Mouse (Mus musculus): ENCODE data around the gene Cplx3. TPM values are rescaled to one million over a fixed set of nuclear protein-coding genes. Genes with fewer than 3 reads are reported as not detected.
A peak's percentile ranks its signal among the peaks of the same experiment; 100 is the strongest.

Gene Cplx3
- polyA plus RNA-seq, 1 experiment from 2014 or later = not detected

GRCm38 (mm10) chr9:57612587-57612986, 6.5 kb upstream of the Cplx3 start:
- ATAC-seq (ENCODE audit: insufficient number of reproducible peaks, insufficient read depth, low FRiP score, low read depth) = no peak
- Histone ChIP-seq H3K4me2 (ENCODE audit: low read length) (no peak overlapping the region), H3K4me1 (ENCODE audit: control insufficient read depth in 2 of 2, insufficient read depth in 2 of 2, low read length in 2 of 2) (peaks cover 0 to 2% of the 10 kb centered on the region in 2 experiments; a peak in 1 of 4 replicates), H3K4me3 (ENCODE audit: control insufficient read depth in 1 of 2, insufficient read depth in 1 of 2, low read depth in 1 of 2, low read length in 2 of 2) (no peak overlapping the region), H3K27me3 (ENCODE audit: control insufficient read depth, insufficient read depth, low read length) (peaks cover 7% of the 10 kb centered on the region), H3K9ac (ENCODE audit: low read length) (no peak overlapping the region), H3K9me3 (ENCODE audit: control insufficient read depth, low read length) (no peaks in the 10 kb centered on the region), H3K27ac (replicated peaks in 1 of 2; ENCODE audit: control insufficient read depth in 1 of 2, insufficient read depth in 1 of 2, low read depth in 2 of 2, low read length in 2 of 2) (no peak overlapping the region), H3K36me3 (ENCODE audit: control insufficient read depth, insufficient read depth, low read length) (no peaks in the 10 kb centered on the region)
- WGBS = 50% methylated on average over 7 of the region's 7 CpGs

- WGBS = 54% methylated on average over 3 of the region's 3 CpGs
- Histone ChIP-seq H3K4me2 (ENCODE audit: low read length) (no peak overlapping the region), H3K27me3 (ENCODE audit: control insufficient read depth, insufficient read depth, low read length) (peaks cover 28% of the 10 kb centered on the region), H3K27ac (replicated peaks in 1 of 2; ENCODE audit: control insufficient read depth in 1 of 2, insufficient read depth in 1 of 2, low read depth in 2 of 2, low read length in 2 of 2) (no peak overlapping the region), H3K9ac (ENCODE audit: low read length) (no peak overlapping the region), H3K9me3 (ENCODE audit: control insufficient read depth, low read length) (no peaks in the 10 kb centered on the region), H3K36me3 (ENCODE audit: control insufficient read depth, insufficient read depth, low read length) (no peaks in the 10 kb centered on the region), H3K4me3 (ENCODE audit: control insufficient read depth in 1 of 2, insufficient read depth in 1 of 2, low read depth in 1 of 2, low read length in 2 of 2) (no peak overlapping the region), H3K4me1 (ENCODE audit: control insufficient read depth in 2 of 2, insufficient read depth in 2 of 2, low read length in 2 of 2) (peaks cover 5 to 7% of the 10 kb centered on the region in 2 experiments; a peak in 3 of 4 replicates)
- ATAC-seq (ENCODE audit: insufficient number of reproducible peaks, insufficient read depth, low FRiP score, low read depth) = no peak
Measured at GRCm38 (mm10) chr9:57610359-57610826, 4.3 kb upstream of the Cplx3 start.

- Histone ChIP-seq H3K4me3 (ENCODE audit: control insufficient read depth in 1 of 2, insufficient read depth in 1 of 2, low read depth in 1 of 2, low read length in 2 of 2) (no peak overlapping the region), H3K4me1 (ENCODE audit: control insufficient read depth in 2 of 2, insufficient read depth in 2 of 2, low read length in 2 of 2) (peaks cover 5 to 7% of the 10 kb centered on the region in 2 experiments; a peak in 3 of 4 replicates), H3K27ac (replicated peaks in 1 of 2; ENCODE audit: control insufficient read depth in 1 of 2, insufficient read depth in 1 of 2, low read depth in 2 of 2, low read length in 2 of 2) (no peak overlapping the region), H3K36me3 (ENCODE audit: control insufficient read depth, insufficient read depth, low read length) (no peaks in the 10 kb centered on the region), H3K4me2 (ENCODE audit: low read length) (no peak overlapping the region), H3K9ac (ENCODE audit: low read length) (no peak overlapping the region), H3K27me3 (ENCODE audit: control insufficient read depth, insufficient read depth, low read length) (peaks cover 34% of the 10 kb centered on the region), H3K9me3 (ENCODE audit: control insufficient read depth, low read length) (no peaks in the 10 kb centered on the region)
- 44% methylated on average over 3 of the region's 3 CpGs for WGBS
- ATAC-seq (ENCODE audit: insufficient number of reproducible peaks, insufficient read depth, low FRiP score, low read depth) = no peak
Measured at GRCm38 (mm10) chr9:57609803-57610202, 3.7 kb upstream of the Cplx3 start.

GRCm38 (mm10) chr9:57605503-57605902, 578 bp downstream of the Cplx3 start:
- no peak for ATAC-seq (ENCODE audit: insufficient number of reproducible peaks, insufficient read depth, low FRiP score, low read depth)
- Histone ChIP-seq H3K9ac (ENCODE audit: low read length) (no peak overlapping the region), H3K9me3 (ENCODE audit: control insufficient read depth, low read length) (no peaks in the 10 kb centered on the region), H3K4me3 (ENCODE audit: control insufficient read depth in 1 of 2, insufficient read depth in 1 of 2, low read depth in 1 of 2, low read length in 2 of 2) (no peak overlapping the region), H3K36me3 (ENCODE audit: control insufficient read depth, insufficient read depth, low read length) (no peaks in the 10 kb centered on the region), H3K27ac (replicated peaks in 1 of 2; ENCODE audit: control insufficient read depth in 1 of 2, insufficient read depth in 1 of 2, low read depth in 2 of 2, low read length in 2 of 2) (no peak overlapping the region), H3K4me1 (ENCODE audit: control insufficient read depth in 2 of 2, insufficient read depth in 2 of 2, low read length in 2 of 2) (peaks cover 20 to 27% of the 10 kb centered on the region in 2 experiments), H3K4me2 (ENCODE audit: low read length) (no peak overlapping the region), H3K27me3 (ENCODE audit: control insufficient read depth, insufficient read depth, low read length) (peaks cover 44% of the 10 kb centered on the region)
- WGBS = 11% methylated on average over 9 of the region's 9 CpGs

GRCm38 (mm10) chr9:57604875-57605274, 1.2 kb downstream of the Cplx3 start:
- Histone ChIP-seq H3K9ac (ENCODE audit: low read length) (no peak overlapping the region), H3K36me3 (ENCODE audit: control insufficient read depth, insufficient read depth, low read length) (no peaks in the 10 kb centered on the region), H3K27ac (replicated peaks in 1 of 2; ENCODE audit: control insufficient read depth in 1 of 2, insufficient read depth in 1 of 2, low read depth in 2 of 2, low read length in 2 of 2) (no peak overlapping the region), H3K4me1 (ENCODE audit: control insufficient read depth in 2 of 2, insufficient read depth in 2 of 2, low read length in 2 of 2) (peaks cover 22 to 33% of the 10 kb centered on the region in 2 experiments), H3K4me3 (ENCODE audit: control insufficient read depth in 1 of 2, insufficient read depth in 1 of 2, low read depth in 1 of 2, low read length in 2 of 2) (no peak overlapping the region), H3K9me3 (ENCODE audit: control insufficient read depth, low read length) (no peaks in the 10 kb centered on the region), H3K4me2 (ENCODE audit: low read length) (no peak overlapping the region), H3K27me3 (ENCODE audit: control insufficient read depth, insufficient read depth, low read length) (peaks cover 44% of the 10 kb centered on the region)
- WGBS = 54% methylated on average over 4 of the region's 4 CpGs
- ATAC-seq (ENCODE audit: insufficient number of reproducible peaks, insufficient read depth, low FRiP score, low read depth) = no peak

GRCm38 (mm10) chr9:57602098-57602497, 4.0 kb downstream of the Cplx3 start:
- WGBS = 12% methylated on average over 8 of the region's 8 CpGs
- Histone ChIP-seq H3K4me3 (ENCODE audit: control insufficient read depth in 1 of 2, insufficient read depth in 1 of 2, low read depth in 1 of 2, low read length in 2 of 2) (no peak overlapping the region), H3K9me3 (ENCODE audit: control insufficient read depth, low read length) (no peaks in the 10 kb centered on the region), H3K4me1 (ENCODE audit: control insufficient read depth in 2 of 2, insufficient read depth in 2 of 2, low read length in 2 of 2) (peaks cover 42 to 57% of the 10 kb centered on the region in 2 experiments), H3K27ac (replicated peaks in 1 of 2; ENCODE audit: control insufficient read depth in 1 of 2, insufficient read depth in 1 of 2, low read depth in 2 of 2, low read length in 2 of 2) (no peak overlapping the region), H3K4me2 (ENCODE audit: low read length) (no peak overlapping the region), H3K9ac (ENCODE audit: low read length) (no peak overlapping the region), H3K27me3 (ENCODE audit: control insufficient read depth, insufficient read depth, low read length) (peaks cover 32% of the 10 kb centered on the region), H3K36me3 (ENCODE audit: control insufficient read depth, insufficient read depth, low read length) (no peaks in the 10 kb centered on the region)
- ATAC-seq (ENCODE audit: insufficient number of reproducible peaks, insufficient read depth, low FRiP score, low read depth) = no peak

GRCm38 (mm10) chr9:57601353-57601706, 4.8 kb downstream of the Cplx3 start:
- Histone ChIP-seq H3K27ac (replicated peaks in 1 of 2; ENCODE audit: control insufficient read depth in 1 of 2, insufficient read depth in 1 of 2, low read depth in 2 of 2, low read length in 2 of 2) (no peak overlapping the region), H3K36me3 (ENCODE audit: control insufficient read depth, insufficient read depth, low read length) (peaks cover under 1% of the 10 kb centered on the region; the same call in 1 of the 2 replicates), H3K4me2 (ENCODE audit: low read length) (no peak overlapping the region), H3K4me1 (ENCODE audit: control insufficient read depth in 2 of 2, insufficient read depth in 2 of 2, low read length in 2 of 2) (peaks cover 42 to 56% of the 10 kb centered on the region in 2 experiments), H3K27me3 (ENCODE audit: control insufficient read depth, insufficient read depth, low read length) (peaks cover 24% of the 10 kb centered on the region), H3K9me3 (ENCODE audit: control insufficient read depth, low read length) (no peaks in the 10 kb centered on the region), H3K9ac (ENCODE audit: low read length) (peak overlapping the region; percentile 17; the same call in 1 of the 2 replicates), H3K4me3 (ENCODE audit: control insufficient read depth in 1 of 2, insufficient read depth in 1 of 2, low read depth in 1 of 2, low read length in 2 of 2) (no peak overlapping the region)
- 21% methylated on average over 2 of the region's 2 CpGs for WGBS
- no peak for ATAC-seq (ENCODE audit: insufficient number of reproducible peaks, insufficient read depth, low FRiP score, low read depth)

Measured in heart, embryonic 14.5 days (tissue).